Comparison of ENCODE assay signal across 25 mouse cellular contexts in genomic region chr8:108507769-108508168, GRCm38 (mm10).
A peak's percentile ranks its signal among the peaks of the same experiment; 100 is the strongest.
DNase-seq lines count a peak whose midpoint lies in the region; ATAC-seq and TF ChIP-seq lines count a peak whose summit lies in the region.
"Had no signal": no experiment of that assay in that cellular context is flagged by ENCODE, and none has a peak within 500 bp of the region (broad histone marks: within the 10 kb centered on the region; RNA-seq: fewer than 3 reads in every experiment).

No protein-coding gene starts in this region.

- DNase-seq in forebrain, embryonic 14.5 days (ENCODE audit: low spot score) = peak; percentile 60
- no peak for DNase-seq in forebrain, embryonic 11.5 days (ENCODE audit: low spot score)
- DNase-seq in forebrain, postnatal 0 days = peak; percentile 41
- peak; percentile 61 for DNase-seq in brain, embryonic 14.5 days (ENCODE audit: low read depth)
- DNase-seq: adrenal gland, adult 8-10 months; adrenal gland, postnatal 14 days; adrenal gland, postnatal 36 days; B cell, adult 2 months; cerebellum, adult 11 months; cerebellum, adult 18-20 months; cerebellum, adult 8-10 months; cerebellum, adult 9-11 months; cerebellum, postnatal 14 days; cerebellum, postnatal 36 days; embryo, embryonic 11 days had no signal

- no peaks in the 10 kb centered on the region for H3K9me3 ChIP-seq in forebrain, embryonic 14.5 days (replicated peaks; ENCODE audit: control insufficient read depth, low read length)
- H3K9me3 ChIP-seq in forebrain, embryonic 11.5 days (ENCODE audit: control insufficient read depth, low read length) = no peaks in the 10 kb centered on the region
- no peaks in the 10 kb centered on the region for H3K9me3 ChIP-seq in forebrain, postnatal 0 days (ENCODE audit: low read length)
- no peaks in the 10 kb centered on the region for H3K9me3 ChIP-seq in forebrain, embryonic 16.5 days (ENCODE audit: control insufficient read depth, low read length)
- H3K9me3 ChIP-seq: embryonic facial prominence, embryonic 13.5 days; embryonic facial prominence, embryonic 15.5 days; forebrain, embryonic 10.5 days had no signal

- 83% methylated on average over 3 of the region's 3 CpGs for WGBS in forebrain, embryonic 14.5 days
- WGBS in forebrain, embryonic 11.5 days = 90% methylated on average over 3 of the region's 3 CpGs
- whole genome bisulfite sequencing in forebrain, postnatal 0 days = 74% methylated on average over 3 of the region's 3 CpGs
- 75% methylated on average over 3 of the region's 3 CpGs for WGBS in forebrain, embryonic 16.5 days

- no peak overlapping the region for H3K4me2 ChIP-seq in forebrain, embryonic 14.5 days (ENCODE audit: low read length)
- no peak overlapping the region for H3K4me2 ChIP-seq in forebrain, embryonic 11.5 days (ENCODE audit: low read depth, low read length, severe bottlenecking)
- H3K4me2 ChIP-seq in forebrain, postnatal 0 days (ENCODE audit: low read depth) = no peak overlapping the region
- no peak overlapping the region for H3K4me2 ChIP-seq in forebrain, embryonic 16.5 days (ENCODE audit: low read length)
- H3K4me2 ChIP-seq: embryonic facial prominence, embryonic 13.5 days; embryonic facial prominence, embryonic 15.5 days had no signal

- H3K27me3 ChIP-seq in forebrain, embryonic 14.5 days (replicated peaks; ENCODE audit: control insufficient read depth, insufficient read depth, low read length) = no peaks in the 10 kb centered on the region
- no peaks in the 10 kb centered on the region for H3K27me3 ChIP-seq in forebrain, embryonic 11.5 days (ENCODE audit: control insufficient read depth, insufficient read depth, low read length)
- H3K27me3 ChIP-seq in forebrain, postnatal 0 days (ENCODE audit: insufficient read depth, low read length) = no peaks in the 10 kb centered on the region; the same call in 1 of the 2 replicates
- peaks cover 6% of the 10 kb centered on the region for H3K27me3 ChIP-seq in forebrain, embryonic 16.5 days (replicated peaks; ENCODE audit: control insufficient read depth, insufficient read depth, low read length)
- H3K27me3 ChIP-seq: CH12.LX; embryonic facial prominence, embryonic 13.5 days; embryonic facial prominence, embryonic 15.5 days had no signal

- H3K4me1 ChIP-seq in forebrain, embryonic 14.5 days (ENCODE audit: control insufficient read depth, insufficient read depth, low read length) = peaks cover 6% of the 10 kb centered on the region; the same call in 1 of the 2 replicates
- H3K4me1 ChIP-seq in forebrain, embryonic 11.5 days (replicated peaks; ENCODE audit: control insufficient read depth, insufficient read depth, low read length) = peaks cover 6% of the 10 kb centered on the region
- no peaks in the 10 kb centered on the region; the same call in 1 of the 2 replicates for H3K4me1 ChIP-seq in forebrain, postnatal 0 days (ENCODE audit: insufficient read depth)
- peaks cover 10% of the 10 kb centered on the region for H3K4me1 ChIP-seq in forebrain, embryonic 16.5 days (replicated peaks; ENCODE audit: control insufficient read depth, insufficient read depth, low read length)

- no peak overlapping the region for H3K4me3 ChIP-seq in forebrain, embryonic 14.5 days (ENCODE audit: low read depth, low read length)
- no peak overlapping the region for H3K4me3 ChIP-seq in forebrain, embryonic 11.5 days (ENCODE audit: low read depth, low read length)
- H3K4me3 ChIP-seq in forebrain, postnatal 0 days (ENCODE audit: low read depth, low read length) = no peak overlapping the region
- no peak overlapping the region for H3K4me3 ChIP-seq in forebrain, embryonic 16.5 days (replicated peaks; ENCODE audit: low read length)
- H3K4me3 ChIP-seq: embryonic facial prominence, embryonic 13.5 days; embryonic facial prominence, embryonic 15.5 days; erythroblast, embryonic 14.5 days; forebrain, embryonic 10.5 days had no signal

- no peak for ATAC-seq in forebrain, embryonic 14.5 days
- ATAC-seq in forebrain, embryonic 11.5 days (replicated peaks; ENCODE audit: low FRiP score) = no peak
- ATAC-seq in forebrain, postnatal 0 days = peak; percentile 36; the same call in 1 of the 2 replicates
- ATAC-seq in forebrain, embryonic 16.5 days = no peak; the same call in 1 of the 2 replicates
- ATAC-seq: activated CD4-positive, CD25-positive, alpha-beta regulatory T cell, adult 4 months; CD4-positive, CD25-positive, alpha-beta regulatory T cell, adult 4 months; Patski had no signal

- no peak for TF ChIP-seq CTCF in forebrain, postnatal 0 days (IDR thresholded peaks at IDR 0.05; ENCODE audit: low read depth)
- TF ChIP-seq CTCF in brain, embryonic 14.5 days (IDR thresholded peaks at IDR 0.05; ENCODE audit: borderline replicate concordance, extremely low read depth, insufficient read depth, insufficient read length) = no peak

- no peaks in the 10 kb centered on the region for H3K36me3 ChIP-seq in forebrain, embryonic 14.5 days (ENCODE audit: control insufficient read depth, insufficient read depth, low read length)
- H3K36me3 ChIP-seq in forebrain, embryonic 11.5 days (ENCODE audit: control insufficient read depth, insufficient read depth, low read length) = no peaks in the 10 kb centered on the region
- H3K36me3 ChIP-seq in forebrain, postnatal 0 days (ENCODE audit: insufficient read depth) = no peaks in the 10 kb centered on the region
- no peaks in the 10 kb centered on the region for H3K36me3 ChIP-seq in forebrain, embryonic 16.5 days (ENCODE audit: control insufficient read depth, insufficient read depth)
- H3K36me3 ChIP-seq: embryonic facial prominence, embryonic 13.5 days; embryonic facial prominence, embryonic 15.5 days; forebrain, embryonic 10.5 days; G1E had no signal

- H3K27ac ChIP-seq in forebrain, embryonic 14.5 days (ENCODE audit: low read depth, low read length) = no peak overlapping the region
- no peak overlapping the region for H3K27ac ChIP-seq in forebrain, embryonic 11.5 days (ENCODE audit: low read depth, low read length)
- no peak overlapping the region for H3K27ac ChIP-seq in forebrain, postnatal 0 days (ENCODE audit: low read depth, low read length)
- no peak overlapping the region for H3K27ac ChIP-seq in forebrain, embryonic 16.5 days (ENCODE audit: low read length)
- H3K27ac ChIP-seq: embryonic facial prominence, embryonic 13.5 days; embryonic facial prominence, embryonic 15.5 days; forebrain, embryonic 10.5 days had no signal

- TF ChIP-seq POLR2A in brain, embryonic 14.5 days (IDR thresholded peaks at IDR 0.05; ENCODE audit: borderline replicate concordance, extremely low read depth, insufficient read depth, insufficient read length, poor library complexity, severe bottlenecking) = no peak

- H3K9ac ChIP-seq in forebrain, embryonic 14.5 days (ENCODE audit: low read length) = no peak overlapping the region
- H3K9ac ChIP-seq in forebrain, embryonic 11.5 days (ENCODE audit: low read length) = no peak overlapping the region
- H3K9ac ChIP-seq in forebrain, postnatal 0 days = no peak overlapping the region
- H3K9ac ChIP-seq in forebrain, embryonic 16.5 days (replicated peaks; ENCODE audit: low read depth, low read length) = no peak overlapping the region
- H3K9ac ChIP-seq: embryonic facial prominence, embryonic 13.5 days; embryonic facial prominence, embryonic 15.5 days had no signal
